Comparison of ENCODE assay signal across 16 mouse cellular contexts in genomic region chr4:130927821-130928220, GRCm38 (mm10). TPM values are rescaled to one million over a fixed set of nuclear protein-coding genes. Genes with fewer than 3 reads are reported as not detected.
DNase-seq lines count a peak whose midpoint lies in the region.
"Had no signal": no experiment of that assay in that cellular context is flagged by ENCODE, and none has a peak within 500 bp of the region (broad histone marks: within the 10 kb centered on the region; RNA-seq: fewer than 3 reads in every experiment).

No protein-coding gene starts in this region.

- intact Hi-C loops in left cerebral cortex, postnatal 36 days (cut with DNase I): no loop called here
- intact Hi-C loops in left cerebral cortex, postnatal 4 days (cut with DNase I): no loop called here

- peak; percentile 42 to 53 for DNase-seq in frontal cortex, postnatal 36 days (ENCODE audit: low spot score in 2 of 2)
- no peak for DNase-seq in frontal cortex, postnatal 25 days (ENCODE audit: low spot score in 2 of 2)
- peak; percentile 34 for DNase-seq in left cerebral cortex, postnatal 36 days (ENCODE audit: low spot score in 2 of 2)
- DNase-seq in left cerebral cortex, postnatal 4 days: no peak
- DNase-seq in right cerebral cortex, adult 2 months (ENCODE audit: low spot score in 2 of 2): peak; percentile 44 to 50
- no peak for DNase-seq in right cerebral cortex, postnatal 36 days (ENCODE audit: low spot score in 2 of 2)
- no peak for DNase-seq in natural killer cell, adult 2 months (ENCODE audit: low spot score in 2 of 2)
- DNase-seq: adrenal gland, adult 2 months; adrenal gland, postnatal 10 days; adrenal gland, postnatal 25 days; cerebellum, adult 11-12 months; cerebellum, adult 2 months; cerebellum, adult 9-10 months; cerebellum, postnatal 25 days had no signal

RNA-seq across cellular contexts. Expression of gene Laptm5, which starts 14.9 kb away (rescaled TPM):
- total RNA-seq in left cerebral cortex, postnatal 36 days (2021): 10 to 100 TPM; 33.3 to 38.6 TPM
- total RNA-seq in left cerebral cortex, postnatal 4 days (2021): 10 to 100 TPM; 10.8 to 15.0 TPM

RNA-seq across cellular contexts. Expression of gene Matn1, which starts 16.4 kb away (rescaled TPM):
- 1 to 10 TPM; 1.4 to 1.7 TPM for total RNA-seq in left cerebral cortex, postnatal 36 days (2021)
- under 1 TPM; 0.24 to 0.34 TPM for total RNA-seq in left cerebral cortex, postnatal 4 days (2021)
- total RNA-seq: adrenal gland, adult 2 months; adrenal gland, postnatal 10 days; adrenal gland, postnatal 25 days; adrenal gland, postnatal 4 days; MEL had no signal

Comparison
In these comparisons a context has a peak if more than half of its experiments do, and no peak if none do; other contexts are left out.
1. DNase-seq: peak in frontal cortex, postnatal 36 days (2 of 2), left cerebral cortex, postnatal 36 days (2 of 2) and right cerebral cortex, adult 2 months (2 of 2); none in frontal cortex, postnatal 25 days (0 of 2), left cerebral cortex, postnatal 4 days (single experiment), right cerebral cortex, postnatal 36 days (0 of 2) and natural killer cell, adult 2 months (0 of 2).